Mouse (Mus musculus): ENCODE results near the gene Slc6a9.

DNA sequence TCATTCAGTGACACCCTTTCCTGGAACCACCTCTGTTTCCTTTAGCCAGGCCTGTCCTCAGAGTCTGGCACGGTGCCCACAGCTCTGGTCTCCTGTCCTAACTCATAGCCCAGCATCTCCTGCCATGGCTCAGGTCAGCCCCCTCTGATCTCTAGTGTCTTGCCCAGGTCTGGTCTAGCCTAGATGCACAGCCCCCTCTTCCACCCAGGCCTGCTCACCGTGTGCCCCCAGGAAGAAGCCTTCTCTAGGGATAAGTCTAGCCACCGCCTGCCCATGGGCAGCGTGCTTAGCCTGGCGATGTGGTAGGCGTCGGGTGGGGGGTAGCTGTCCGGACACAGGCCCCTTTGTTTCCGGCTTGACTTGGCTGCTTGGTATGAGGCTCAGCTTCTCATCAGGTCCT is 20.8 kb downstream of the Slc6a9 start:
- TF ChIP-seq POLR2A (IDR thresholded peaks at IDR 0.05; ENCODE audit: borderline replicate concordance, extremely low read depth, insufficient read depth, insufficient read length, poor library complexity, severe bottlenecking) (no peak), CTCF (IDR thresholded peaks at IDR 0.05; ENCODE audit: borderline replicate concordance, extremely low read depth, insufficient read depth, insufficient read length) (no peak)

Data from brain, embryonic 14.5 days (tissue).